Mouse (Mus musculus): Measurements from ENCODE around the gene Rbm19. TPM values are rescaled to one million over a fixed set of nuclear protein-coding genes. Genes with fewer than 3 reads are reported as not detected.

The Rbm19 gene
- polyA plus RNA-seq, 1 experiment from 2014 or later, result 32.0 TPM

DNA sequence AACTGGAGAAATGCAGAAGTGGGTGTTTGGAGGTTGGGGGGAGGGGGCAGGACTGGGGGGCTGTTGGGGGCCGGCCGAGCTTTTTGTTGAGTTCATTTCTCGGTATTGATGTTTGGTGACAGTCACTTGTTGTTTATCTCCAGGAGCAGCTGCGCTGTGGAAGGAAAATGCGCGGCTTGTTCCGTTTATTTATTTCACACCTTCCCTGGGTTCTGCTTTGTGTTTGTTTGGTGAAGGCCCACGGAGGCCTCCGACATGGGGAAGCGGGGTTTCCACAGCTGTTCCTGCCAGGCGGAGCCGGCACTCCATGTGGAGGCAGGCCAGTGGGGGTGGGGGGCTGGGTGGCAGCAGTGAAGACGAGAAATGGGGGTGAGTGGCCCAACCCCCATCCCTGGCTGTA, 78.7 kb downstream of the Rbm19 start:
- WGBS, result 73% methylated on average over 13 of the region's 13 CpGs
- peak overlapping the region; percentile 24; the same call in 1 of the 2 replicates for H3K27ac ChIP-seq (replicated peaks)
- H3K27me3 ChIP-seq (ENCODE audit: low read depth, poor library complexity, severe bottlenecking), result peaks cover 5% of the 10 kb centered on the region; the same call in 1 of the 2 replicates
- H3K9me3 ChIP-seq (replicated peaks), result no peaks in the 10 kb centered on the region
- H3K4me3 ChIP-seq, result no peak overlapping the region
- H3K4me1 ChIP-seq, result peaks cover 18% of the 10 kb centered on the region
- no peak for DNase-seq (ENCODE audit: low spot score)
- H3K36me3 ChIP-seq, result peaks cover 21% of the 10 kb centered on the region

DNA sequence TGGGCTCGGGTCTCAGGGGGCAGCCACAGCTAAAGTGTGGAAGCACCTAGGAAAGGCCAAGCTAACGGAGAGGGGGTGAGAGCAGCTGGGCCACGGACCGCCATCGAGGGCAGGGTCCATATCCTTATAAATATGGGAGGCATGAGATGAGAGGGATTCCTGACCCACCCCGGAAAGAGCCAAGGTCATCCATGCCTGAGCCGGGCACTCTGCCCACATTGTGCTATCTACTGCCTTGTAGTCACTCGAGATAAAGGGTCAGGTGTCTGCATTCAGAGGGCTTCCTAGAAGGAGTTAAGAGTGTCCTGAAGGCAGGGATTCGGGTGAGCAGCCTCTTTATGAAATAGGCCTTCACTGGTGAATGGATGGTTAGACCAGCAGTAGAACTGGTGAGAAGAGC, 80.6 kb downstream of the Rbm19 start:
- H3K27me3 ChIP-seq (ENCODE audit: low read depth, poor library complexity, severe bottlenecking), result no peaks in the 10 kb centered on the region; the same call in 1 of the 2 replicates
- H3K4me3 ChIP-seq, result no peak overlapping the region
- 89% methylated on average over 9 of the region's 9 CpGs for WGBS
- H3K27ac ChIP-seq (replicated peaks), result 0 out of 2 replicates have a peak overlapping the region, but pooled peaks have one; percentile 34
- no peak for DNase-seq (ENCODE audit: low spot score)
- H3K36me3 ChIP-seq, result peaks cover 27% of the 10 kb centered on the region
- H3K4me1 ChIP-seq, result peaks cover 18% of the 10 kb centered on the region
- no peaks in the 10 kb centered on the region for H3K9me3 ChIP-seq (replicated peaks)

DNA sequence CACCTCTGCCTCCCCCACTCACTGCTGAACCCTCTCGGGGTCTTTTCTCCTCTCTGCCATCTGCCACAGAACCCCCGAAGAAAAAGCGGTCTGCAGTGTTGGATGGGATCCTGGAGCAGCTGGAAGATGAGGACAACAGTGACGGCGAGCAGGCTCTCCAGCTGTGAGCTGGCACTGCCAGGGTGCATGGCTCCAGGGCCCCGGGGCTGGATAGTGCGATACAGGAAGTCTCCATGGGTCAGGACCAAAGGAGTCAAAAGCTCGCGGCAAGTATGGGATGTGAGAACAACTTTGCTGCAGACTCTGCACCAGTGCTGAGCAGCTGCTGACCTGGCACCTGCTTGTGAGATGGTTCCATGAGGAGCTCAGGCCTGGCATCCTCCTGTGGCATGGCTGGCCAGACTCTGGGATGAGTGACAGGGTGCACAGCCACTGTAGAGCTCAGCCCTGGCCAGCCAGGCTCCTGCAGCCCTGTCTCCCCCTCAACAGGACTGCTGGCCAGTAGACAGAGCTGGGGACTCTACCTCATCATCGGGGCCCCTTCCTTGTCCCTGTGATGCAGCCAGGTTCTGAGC, 81.6 kb downstream of the Rbm19 start:
- Histone ChIP-seq H3K9me3 (replicated peaks) (no peaks in the 10 kb centered on the region), H3K27ac (replicated peaks) (no peak overlapping the region), H3K4me1 (peaks cover 17% of the 10 kb centered on the region), H3K27me3 (ENCODE audit: low read depth, poor library complexity, severe bottlenecking) (no peaks in the 10 kb centered on the region; the same call in 1 of the 2 replicates), H3K36me3 (peaks cover 27% of the 10 kb centered on the region), H3K4me3 (no peak overlapping the region)
- no peak for DNase-seq (ENCODE audit: low spot score)
- 94% methylated on average over 10 of the region's 10 CpGs for WGBS

DNA sequence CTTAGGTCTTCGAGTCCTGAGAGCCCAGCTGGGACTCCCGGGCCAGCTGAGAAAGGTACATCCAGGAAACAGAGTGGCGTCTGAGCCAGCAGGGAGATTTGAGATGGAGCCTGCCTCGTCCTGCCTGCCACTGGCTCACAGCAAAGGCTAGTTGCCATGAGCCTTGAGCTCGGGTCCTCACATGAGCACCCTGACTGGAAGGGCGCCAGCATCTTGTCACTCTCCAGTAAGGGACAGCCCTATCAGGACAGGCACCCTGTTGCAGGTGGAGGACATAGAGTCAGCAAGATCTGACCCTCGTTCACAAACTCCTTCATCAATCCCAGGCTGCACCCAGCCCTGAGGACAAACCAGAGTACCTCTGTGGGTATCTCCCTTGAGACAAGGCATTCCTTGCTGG, 83.6 kb downstream of the Rbm19 start:
- H3K4me3 ChIP-seq, result no peak overlapping the region
- H3K27me3 ChIP-seq (ENCODE audit: low read depth, poor library complexity, severe bottlenecking), result peaks cover 12% of the 10 kb centered on the region
- DNase-seq (ENCODE audit: low spot score), result no peak
- peaks cover 27% of the 10 kb centered on the region for H3K36me3 ChIP-seq
- no peak overlapping the region for H3K27ac ChIP-seq (replicated peaks)
- H3K4me1 ChIP-seq, result peaks cover 13% of the 10 kb centered on the region
- 94% methylated on average over 7 of the region's 7 CpGs for WGBS
- H3K9me3 ChIP-seq (replicated peaks), result no peaks in the 10 kb centered on the region

DNA sequence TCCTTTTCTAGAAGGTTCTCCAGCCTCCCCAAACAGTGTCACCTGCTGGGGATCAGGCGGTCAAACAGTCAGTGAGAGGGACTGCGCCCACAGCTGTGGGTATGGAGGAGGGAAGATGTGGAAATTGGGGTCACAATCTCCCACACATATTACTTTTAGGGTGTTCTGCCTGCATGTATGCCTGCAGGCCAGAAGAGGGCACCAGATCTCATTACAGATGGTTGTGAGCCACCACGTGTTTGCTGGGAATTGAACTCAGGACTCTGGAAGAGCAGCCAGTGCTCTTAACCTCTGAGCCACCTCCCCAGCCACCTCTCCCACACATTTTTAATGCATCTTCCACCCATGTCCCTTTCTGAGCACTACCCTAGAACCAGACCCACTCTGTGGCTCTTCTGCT, 88.1 kb downstream of the Rbm19 start:
- H3K9me3 ChIP-seq (replicated peaks), result no peaks in the 10 kb centered on the region
- no peak overlapping the region for H3K4me3 ChIP-seq
- WGBS, result 81% methylated on average over 3 of the region's 3 CpGs
- no peak for DNase-seq (ENCODE audit: low spot score)
- peaks cover 39% of the 10 kb centered on the region for H3K4me1 ChIP-seq
- no peak overlapping the region for H3K27ac ChIP-seq (replicated peaks)
- peaks cover 57% of the 10 kb centered on the region for H3K27me3 ChIP-seq (ENCODE audit: low read depth, poor library complexity, severe bottlenecking)
- H3K36me3 ChIP-seq, result peaks cover 11% of the 10 kb centered on the region

DNA sequence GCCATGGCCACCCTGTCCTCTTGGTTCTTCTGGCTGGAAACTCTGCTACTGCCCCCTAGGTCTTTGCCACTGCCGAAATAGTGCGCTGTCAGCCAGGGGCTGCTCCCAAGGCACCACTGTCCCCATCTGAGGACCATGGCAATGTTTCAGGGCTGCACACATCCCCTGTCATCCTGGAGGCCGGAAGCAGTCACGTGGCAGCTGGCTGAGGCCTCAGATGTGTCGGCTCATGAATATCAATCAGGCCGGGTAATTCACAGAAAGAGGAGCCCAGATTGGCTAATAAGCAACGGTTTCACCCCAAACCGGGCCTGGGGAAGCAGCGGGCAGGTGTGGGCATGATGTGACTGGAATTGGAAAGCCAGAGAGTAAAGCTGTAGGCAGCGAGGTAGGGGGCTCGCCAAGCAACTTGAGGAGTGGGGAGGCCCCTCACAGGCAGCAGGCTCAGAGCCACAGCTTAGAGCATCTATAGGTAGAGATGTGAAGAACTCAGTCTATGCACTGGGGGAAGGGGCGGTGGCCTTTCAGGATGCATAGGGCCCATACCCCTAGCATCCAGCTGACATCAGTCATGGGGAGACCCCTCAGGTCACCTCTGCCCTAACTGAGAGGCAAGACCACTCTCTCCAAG, 90.2 kb downstream of the Rbm19 start:
- peak; percentile 39 for DNase-seq (ENCODE audit: low spot score)
- Histone ChIP-seq H3K9me3 (replicated peaks) (no peaks in the 10 kb centered on the region), H3K27me3 (ENCODE audit: low read depth, poor library complexity, severe bottlenecking) (peaks cover 78% of the 10 kb centered on the region), H3K36me3 (no peaks in the 10 kb centered on the region), H3K4me3 (no peak overlapping the region), H3K27ac (replicated peaks) (peak overlapping the region; percentile 57), H3K4me1 (peaks cover 53% of the 10 kb centered on the region)
- 63% methylated on average over 12 of the region's 12 CpGs for WGBS

DNA sequence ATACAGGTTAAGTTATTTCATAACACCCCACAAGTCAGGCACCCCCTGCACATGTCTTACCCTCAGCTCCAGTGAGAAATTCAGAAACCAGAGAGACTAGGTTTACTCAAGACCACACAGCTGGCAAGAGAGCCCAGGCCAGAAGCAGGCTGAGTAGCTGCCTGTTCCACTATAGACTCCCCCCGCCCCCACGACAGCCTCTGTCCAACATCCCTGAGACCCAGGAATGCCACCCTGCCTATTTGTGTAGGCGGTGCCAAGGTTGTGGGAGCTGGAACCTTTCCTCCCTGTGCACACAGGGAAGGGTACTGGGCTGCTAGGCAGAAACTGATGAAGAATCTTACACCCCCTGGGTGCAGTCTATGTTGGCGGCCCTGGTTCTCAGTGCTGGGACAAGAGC, 91.2 kb downstream of the Rbm19 start:
- WGBS, result 75% methylated on average over 4 of the region's 4 CpGs
- Histone ChIP-seq H3K4me1 (peaks cover 57% of the 10 kb centered on the region), H3K9me3 (replicated peaks) (no peaks in the 10 kb centered on the region), H3K27ac (replicated peaks) (no peak overlapping the region), H3K36me3 (no peaks in the 10 kb centered on the region), H3K4me3 (no peak overlapping the region), H3K27me3 (ENCODE audit: low read depth, poor library complexity, severe bottlenecking) (peaks cover 89% of the 10 kb centered on the region)
- DNase-seq (ENCODE audit: low spot score), result no peak

DNA sequence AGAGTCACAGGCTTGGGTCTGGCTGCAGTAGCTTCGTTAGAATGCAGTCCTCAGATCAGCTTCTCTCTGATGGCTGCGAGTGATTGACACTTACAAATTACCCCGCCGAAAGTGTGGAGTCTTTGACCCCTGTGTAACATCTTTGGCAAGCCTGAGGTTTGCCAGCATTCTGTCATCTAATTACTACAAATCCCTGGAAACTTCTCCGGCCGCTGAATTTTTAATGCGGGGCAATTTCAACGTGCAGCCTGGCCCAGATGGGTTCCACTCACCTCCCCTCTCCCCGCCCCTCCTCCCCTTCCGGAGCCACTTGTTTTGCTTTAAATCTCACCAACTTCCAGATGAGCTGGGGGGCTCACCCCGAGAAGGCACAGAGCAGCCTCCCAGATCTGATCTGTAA, 94.4 kb downstream of the Rbm19 start:
- WGBS, result 5% methylated on average over 11 of the region's 11 CpGs
- H3K4me3 ChIP-seq, result peak overlapping the region; percentile 33
- H3K4me1 ChIP-seq, result peaks cover 54% of the 10 kb centered on the region
- no peaks in the 10 kb centered on the region for H3K36me3 ChIP-seq
- no peaks in the 10 kb centered on the region for H3K9me3 ChIP-seq (replicated peaks)
- no peak for DNase-seq (ENCODE audit: low spot score)
- H3K27ac ChIP-seq (replicated peaks), result peak overlapping the region; percentile 38
- peaks cover 94% of the 10 kb centered on the region for H3K27me3 ChIP-seq (ENCODE audit: low read depth, poor library complexity, severe bottlenecking)

DNA sequence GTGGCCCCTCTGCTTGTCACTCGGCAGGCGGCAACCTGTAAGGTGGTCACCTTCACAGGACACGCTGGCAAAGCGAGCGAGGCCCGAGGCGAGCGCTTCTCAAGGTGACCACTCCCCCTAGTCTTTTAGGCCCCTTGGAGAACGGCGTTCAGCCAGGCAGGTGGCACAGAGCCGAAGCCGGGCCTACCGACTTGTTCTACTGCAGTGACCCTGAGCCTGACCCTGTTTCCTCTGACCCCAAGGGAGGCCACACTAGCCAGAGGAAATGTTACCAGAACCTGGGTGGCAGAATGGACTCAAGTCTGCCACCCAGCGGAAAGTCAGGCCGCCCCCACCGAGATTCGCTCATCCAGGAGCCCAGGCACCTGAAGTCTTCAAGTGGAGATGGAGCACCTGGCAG, 94.9 kb downstream of the Rbm19 start:
- DNase-seq (ENCODE audit: low spot score), result peak; percentile 49
- 10% methylated on average over 17 of the region's 17 CpGs for WGBS
- H3K27me3 ChIP-seq (ENCODE audit: low read depth, poor library complexity, severe bottlenecking), result peaks cover 91% of the 10 kb centered on the region
- peaks cover 49% of the 10 kb centered on the region for H3K4me1 ChIP-seq
- no peaks in the 10 kb centered on the region for H3K9me3 ChIP-seq (replicated peaks)
- H3K27ac ChIP-seq (replicated peaks), result peak overlapping the region; percentile 38
- no peaks in the 10 kb centered on the region for H3K36me3 ChIP-seq
- peak overlapping the region; percentile 33 for H3K4me3 ChIP-seq

DNA sequence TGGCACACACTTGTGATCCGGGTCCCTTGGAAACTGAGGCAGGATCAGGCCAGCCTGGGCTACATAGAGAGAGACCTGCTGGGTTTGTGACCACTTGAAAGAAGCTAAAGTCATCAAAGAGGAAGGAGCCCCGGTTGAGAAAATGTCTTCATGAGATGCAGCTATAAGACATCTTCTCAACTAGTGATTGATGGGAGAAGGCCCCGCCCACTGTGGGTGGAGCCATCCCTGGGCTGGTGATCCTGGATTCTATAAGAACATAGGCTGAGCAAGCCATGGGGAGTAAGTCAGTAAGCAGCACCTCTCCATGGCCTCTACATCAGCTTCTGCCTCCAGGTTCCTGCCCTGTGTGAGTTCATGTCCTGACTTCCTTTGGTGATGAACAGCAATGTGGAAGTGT, 98.2 kb downstream of the Rbm19 start:
- no peak overlapping the region for H3K27ac ChIP-seq (replicated peaks)
- H3K4me1 ChIP-seq, result peaks cover 26% of the 10 kb centered on the region
- no peak for DNase-seq (ENCODE audit: low spot score)
- 80% methylated on average over 3 of the region's 3 CpGs for WGBS
- no peak overlapping the region for H3K4me3 ChIP-seq
- H3K36me3 ChIP-seq, result no peaks in the 10 kb centered on the region
- H3K27me3 ChIP-seq (ENCODE audit: low read depth, poor library complexity, severe bottlenecking), result peaks cover 91% of the 10 kb centered on the region
- no peaks in the 10 kb centered on the region for H3K9me3 ChIP-seq (replicated peaks)

DNA sequence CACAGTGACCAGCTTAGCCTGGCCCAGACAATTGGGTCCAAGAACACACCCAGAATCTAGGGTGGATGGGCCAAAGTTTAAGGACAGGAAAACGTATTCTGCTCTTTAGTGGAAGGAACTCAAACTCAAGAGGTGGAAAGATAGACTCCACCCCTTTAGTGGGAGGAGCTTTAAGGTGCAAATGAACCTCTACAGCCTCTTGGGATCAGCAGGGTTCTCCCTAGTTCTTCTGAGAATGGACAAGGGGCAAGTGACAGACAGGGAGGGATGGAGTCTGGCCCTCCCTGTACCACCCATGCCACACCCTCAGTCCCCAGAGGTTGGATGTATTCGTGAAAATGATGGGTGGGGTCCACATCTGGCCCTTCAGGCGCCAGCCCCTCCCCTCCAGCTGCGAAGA, 105.0 kb downstream of the Rbm19 start:
- H3K4me1 ChIP-seq, result peaks cover 38% of the 10 kb centered on the region
- H3K27ac ChIP-seq (replicated peaks), result no peak overlapping the region
- WGBS, result 3% methylated on average over 4 of the region's 4 CpGs
- H3K9me3 ChIP-seq (replicated peaks), result no peaks in the 10 kb centered on the region
- H3K36me3 ChIP-seq, result no peaks in the 10 kb centered on the region
- peaks cover 100% of the 10 kb centered on the region for H3K27me3 ChIP-seq (ENCODE audit: low read depth, poor library complexity, severe bottlenecking)
- no peak overlapping the region for H3K4me3 ChIP-seq
- no peak for DNase-seq (ENCODE audit: low spot score)

DNA sequence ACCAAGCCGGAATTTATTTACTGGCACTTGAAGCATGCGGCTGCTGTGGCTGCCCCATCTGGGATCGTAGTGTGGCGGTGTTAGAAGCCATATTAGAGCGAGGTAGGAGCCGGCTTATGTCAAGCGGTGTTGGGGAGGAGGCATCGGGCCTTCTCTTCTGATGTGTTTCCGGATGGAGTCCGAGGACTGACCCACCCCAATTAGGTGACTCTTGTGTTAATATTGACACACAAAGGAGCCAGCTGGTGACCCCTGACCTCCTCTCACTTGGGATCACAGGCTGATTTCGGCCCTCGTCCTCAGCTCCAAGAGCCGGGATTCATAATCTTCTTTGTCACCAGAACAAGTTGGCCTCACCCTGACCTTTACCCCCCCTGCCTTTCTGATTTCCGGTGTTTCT, 109.1 kb downstream of the Rbm19 start:
- H3K36me3 ChIP-seq, result no peaks in the 10 kb centered on the region
- H3K4me3 ChIP-seq, result no peak overlapping the region
- H3K27ac ChIP-seq (replicated peaks), result peak overlapping the region; percentile 39; the same call in 1 of the 2 replicates
- H3K27me3 ChIP-seq (ENCODE audit: low read depth, poor library complexity, severe bottlenecking), result peaks cover 100% of the 10 kb centered on the region
- H3K4me1 ChIP-seq, result peaks cover 48% of the 10 kb centered on the region
- WGBS, result 8% methylated on average over 14 of the region's 14 CpGs
- no peaks in the 10 kb centered on the region for H3K9me3 ChIP-seq (replicated peaks)
- DNase-seq (ENCODE audit: low spot score), result peak; percentile 83

DNA sequence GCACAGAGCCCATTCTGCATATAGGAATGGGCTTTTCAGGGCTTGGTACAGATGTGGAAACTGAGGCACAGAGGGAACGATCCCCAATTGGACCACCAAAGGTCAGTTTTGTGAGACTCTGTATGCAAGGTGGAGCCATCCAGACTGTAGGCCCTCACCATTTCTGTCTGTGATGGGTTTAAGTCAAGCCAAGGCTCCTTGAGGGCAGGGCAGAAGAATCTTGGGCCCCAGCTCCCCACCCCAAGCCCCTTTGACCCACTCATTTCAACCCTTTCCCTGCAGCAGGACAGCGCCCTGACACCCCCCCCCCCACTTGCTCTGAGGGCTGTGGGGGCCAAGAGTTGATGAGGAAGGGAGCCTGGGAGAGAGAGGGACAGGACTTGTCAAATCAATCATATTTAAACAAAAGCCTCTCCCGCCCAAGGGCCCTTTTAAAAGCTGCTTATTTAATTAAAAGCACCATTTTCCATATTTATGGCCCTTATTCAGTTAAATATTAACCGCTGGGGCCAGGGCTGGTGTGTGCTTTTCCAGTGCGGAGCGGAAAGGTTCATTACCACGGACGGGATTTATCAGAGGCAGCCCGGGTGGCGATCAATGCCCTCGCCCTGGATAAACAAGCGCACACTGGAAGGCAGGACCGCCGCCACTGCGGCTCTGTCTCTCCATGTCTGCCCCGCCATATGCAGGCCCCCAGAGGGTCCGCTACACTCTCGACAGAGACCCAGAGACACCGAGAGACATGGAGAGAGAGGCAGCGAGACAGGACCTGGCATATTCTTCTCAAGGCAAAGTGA, 112.5 kb downstream of the Rbm19 start:
- DNase-seq (ENCODE audit: low spot score), result no peak
- H3K9me3 ChIP-seq (replicated peaks), result no peaks in the 10 kb centered on the region
- peaks cover 100% of the 10 kb centered on the region for H3K27me3 ChIP-seq (ENCODE audit: low read depth, poor library complexity, severe bottlenecking)
- H3K4me3 ChIP-seq, result no peak overlapping the region
- H3K4me1 ChIP-seq, result peaks cover 47% of the 10 kb centered on the region
- 64% methylated on average over 20 of the region's 20 CpGs for WGBS
- no peak overlapping the region for H3K27ac ChIP-seq (replicated peaks)
- no peaks in the 10 kb centered on the region for H3K36me3 ChIP-seq

All from midbrain, embryonic 10.5 days (tissue).